Mouse (Mus musculus) stomach, adult 2 months (tissue): ENCODE measurements around the gene Ap2a1. TPM values are rescaled to one million over a fixed set of nuclear protein-coding genes. Genes with fewer than 3 reads are reported as not detected.

Experiments used
- polyA plus RNA-seq: library from polyadenylated mRNA; depleted of rRNA; stranded (reverse); fragments of >200 nt; gene quantifications from 2 replicates; pipeline ENCODE4 v1.2.3, GENCODE M21; 2012; rRNA removed

Gene Ap2a1
- polyA plus RNA-seq: 46.2 and 50.4 TPM in 2 replicates

DNA sequence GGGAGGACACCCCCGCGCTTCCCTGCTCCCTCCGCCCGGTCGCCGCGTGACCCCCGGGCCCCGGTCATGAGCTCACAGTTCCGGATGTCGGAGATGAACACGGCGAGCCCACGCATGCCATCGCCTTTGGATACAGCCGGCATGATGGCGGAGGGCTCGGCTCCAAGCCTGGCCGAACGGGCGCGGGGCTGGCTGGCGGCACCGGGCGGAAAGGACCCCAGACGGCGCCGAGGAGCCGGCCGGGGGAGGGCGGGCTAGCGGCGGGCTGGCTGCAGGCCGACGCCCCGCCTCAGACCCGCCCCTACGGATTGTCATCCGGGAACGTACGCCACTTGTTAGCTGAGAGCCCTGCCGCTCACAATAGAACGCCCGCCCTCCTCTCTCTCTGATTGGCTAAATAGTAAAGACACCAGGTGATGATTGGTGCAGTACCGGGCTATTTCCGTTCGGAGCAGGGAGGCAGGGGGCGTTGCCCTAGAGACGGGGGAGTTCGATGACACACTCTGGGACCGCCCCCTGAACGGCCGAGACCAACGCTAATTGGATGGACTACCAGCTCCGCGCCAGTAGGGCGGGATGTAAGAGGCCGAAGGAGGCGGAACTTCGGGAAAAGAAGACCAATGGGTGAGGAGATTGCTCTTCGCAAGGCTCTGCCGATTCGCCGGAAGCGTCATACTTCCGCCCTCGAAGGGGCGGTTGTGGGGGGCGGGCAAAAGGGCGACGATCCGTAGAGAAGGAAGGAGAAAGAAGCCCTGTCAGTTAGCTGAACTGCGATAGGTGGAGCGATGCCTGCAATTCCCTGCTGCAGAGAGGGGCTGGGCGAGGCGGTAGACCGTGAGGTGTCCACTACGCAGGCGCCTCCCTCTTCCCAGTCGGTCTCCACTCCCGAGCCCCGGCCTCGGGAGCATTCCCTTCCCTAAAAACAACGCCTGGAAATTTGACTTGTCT is at the start of gene Ap2a1:
Gene Ap2a1, minus strand, starts transcription at position 293 of the 948 bp plus-strand sequence.

DNA sequence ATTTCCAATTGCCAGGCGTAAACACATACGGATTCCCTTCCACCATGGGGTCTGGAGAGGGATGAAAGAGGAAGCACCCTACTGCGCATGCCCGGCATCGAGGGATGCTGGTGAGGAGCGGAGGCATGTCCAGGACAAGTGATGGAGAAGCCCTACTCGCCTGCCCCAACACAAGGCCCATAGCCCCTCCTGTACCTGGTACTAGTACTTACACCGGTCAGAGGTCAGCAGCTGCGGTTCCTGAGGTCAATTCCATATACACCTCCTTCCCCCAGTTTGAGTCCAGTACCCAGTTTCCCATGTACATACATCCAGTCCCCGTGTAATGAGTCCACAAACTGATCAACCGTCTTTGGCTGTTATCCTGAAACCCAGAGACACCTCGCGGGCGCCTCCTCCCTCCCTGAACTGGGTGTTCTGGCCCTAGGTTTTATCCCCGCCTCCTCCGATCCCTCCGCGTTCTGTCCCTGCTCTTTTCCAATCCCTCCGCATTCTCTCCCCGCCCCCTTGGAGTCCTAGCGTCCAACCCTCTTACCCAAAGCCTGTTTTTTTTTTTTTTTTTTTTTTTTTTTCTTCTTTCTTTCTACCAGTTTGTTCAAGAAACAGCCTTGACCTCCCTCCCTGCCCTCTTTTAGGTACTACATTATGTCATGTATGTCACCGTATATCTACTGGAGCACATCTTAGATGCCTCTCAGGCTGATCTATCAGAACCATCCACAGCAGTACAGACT is 45.3 kb upstream of the Ap2a1 start, which contains the start of gene Cpt1c:
Gene Cpt1c, minus strand, starts transcription at position 469 of the 734 bp plus-strand sequence.

DNA sequence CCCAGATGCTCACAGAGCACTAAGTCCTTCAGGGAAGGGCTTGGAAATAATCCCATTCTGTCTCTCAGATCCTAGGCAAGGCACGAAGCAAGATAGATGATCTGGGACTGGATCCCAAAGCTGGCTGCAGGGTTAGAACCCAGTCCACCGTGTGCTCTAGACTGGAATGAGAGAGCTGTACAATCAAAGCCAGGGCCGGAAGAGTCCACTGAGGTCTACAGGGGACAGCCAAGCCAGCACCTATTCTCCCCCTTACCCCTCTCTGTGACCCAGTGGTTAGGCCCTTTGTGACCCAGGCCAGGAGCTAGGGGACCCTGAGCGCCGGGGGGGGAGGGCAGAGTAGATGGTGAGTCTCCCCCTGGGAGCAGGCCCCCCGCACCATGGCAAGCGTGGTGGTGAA is 13.6 kb upstream of the Ap2a1 start, which contains the start of gene Tsks:
Gene Tsks, plus strand, starts transcription at position 301 of the 400 bp plus-strand sequence.

DNA sequence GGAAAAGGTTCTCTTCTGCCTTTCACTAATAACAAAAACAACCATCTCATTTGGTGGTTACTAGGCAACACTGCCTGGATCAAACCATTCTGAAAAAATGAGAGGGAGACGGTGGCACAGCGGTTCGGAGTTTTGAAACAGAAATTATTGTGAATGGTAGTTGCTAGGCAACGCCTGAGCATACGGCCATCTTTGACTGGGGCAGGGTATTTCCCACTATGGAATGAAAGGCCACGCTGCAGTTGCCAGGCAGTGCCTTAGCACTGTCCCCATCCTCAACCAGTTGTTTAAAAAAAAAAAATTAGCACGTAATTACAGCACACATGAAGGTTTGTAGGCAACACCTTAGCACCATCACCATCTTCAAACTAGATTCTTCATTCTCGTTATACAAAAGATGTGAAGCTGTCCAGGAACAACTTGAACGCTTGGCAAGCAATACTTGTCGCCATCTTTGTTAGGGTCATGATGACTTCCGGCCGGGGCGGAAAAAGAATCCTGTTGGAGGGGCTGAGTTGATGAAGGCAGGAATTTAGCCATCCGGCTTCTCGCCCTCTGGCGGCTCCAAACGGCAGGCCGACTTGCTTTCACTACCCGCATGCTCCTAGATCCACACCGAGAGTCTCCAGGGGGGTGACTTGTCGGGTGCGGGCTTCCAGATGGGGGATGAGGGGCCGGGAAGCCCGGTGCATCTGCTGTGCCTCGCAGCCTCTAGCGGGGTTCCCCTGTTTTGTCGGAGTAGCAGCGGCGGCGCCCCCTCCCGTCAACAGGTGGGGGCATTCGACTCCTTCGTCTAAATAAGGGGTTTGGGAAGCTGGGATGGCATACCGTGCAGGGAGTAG is 33.5 kb downstream of the Ap2a1 start, which contains the start of gene Fuz:
Gene Fuz, plus strand, starts transcription at position 487 of the 842 bp plus-strand sequence.

DNA sequence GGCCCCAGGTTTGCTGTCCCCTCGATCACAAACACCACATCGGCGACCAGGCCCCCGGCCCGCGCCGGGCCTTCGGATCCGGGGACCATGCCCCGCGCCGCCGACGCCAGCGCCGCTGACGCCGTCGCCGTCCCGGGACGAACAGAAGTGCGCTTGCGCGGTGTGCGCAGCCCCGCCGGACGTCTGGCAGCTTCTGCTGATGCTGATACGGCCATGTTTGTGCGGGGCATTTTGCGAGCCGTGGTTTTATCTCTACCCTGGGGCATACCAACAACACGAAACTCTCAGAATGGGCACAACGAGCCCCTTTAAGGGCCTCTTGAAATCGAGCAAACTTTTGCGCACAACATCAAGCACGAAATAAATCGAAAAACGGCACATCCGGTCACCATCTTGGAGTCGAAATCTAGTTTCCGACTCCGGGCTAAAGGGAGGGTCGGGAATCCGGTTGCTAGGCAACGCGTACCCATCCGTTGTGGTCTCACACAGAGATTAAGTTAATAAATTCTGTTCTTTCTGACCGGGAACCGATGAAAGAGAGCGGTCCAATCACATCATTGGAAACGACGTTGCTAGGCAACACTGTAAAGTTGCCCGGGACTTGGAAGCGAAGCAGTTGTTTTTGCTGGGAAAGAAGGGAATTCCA is 36.9 kb downstream of the Ap2a1 start, which contains the start of gene Med25:
Gene Med25, minus strand, starts transcription at position 437 of the 646 bp plus-strand sequence.

DNA sequence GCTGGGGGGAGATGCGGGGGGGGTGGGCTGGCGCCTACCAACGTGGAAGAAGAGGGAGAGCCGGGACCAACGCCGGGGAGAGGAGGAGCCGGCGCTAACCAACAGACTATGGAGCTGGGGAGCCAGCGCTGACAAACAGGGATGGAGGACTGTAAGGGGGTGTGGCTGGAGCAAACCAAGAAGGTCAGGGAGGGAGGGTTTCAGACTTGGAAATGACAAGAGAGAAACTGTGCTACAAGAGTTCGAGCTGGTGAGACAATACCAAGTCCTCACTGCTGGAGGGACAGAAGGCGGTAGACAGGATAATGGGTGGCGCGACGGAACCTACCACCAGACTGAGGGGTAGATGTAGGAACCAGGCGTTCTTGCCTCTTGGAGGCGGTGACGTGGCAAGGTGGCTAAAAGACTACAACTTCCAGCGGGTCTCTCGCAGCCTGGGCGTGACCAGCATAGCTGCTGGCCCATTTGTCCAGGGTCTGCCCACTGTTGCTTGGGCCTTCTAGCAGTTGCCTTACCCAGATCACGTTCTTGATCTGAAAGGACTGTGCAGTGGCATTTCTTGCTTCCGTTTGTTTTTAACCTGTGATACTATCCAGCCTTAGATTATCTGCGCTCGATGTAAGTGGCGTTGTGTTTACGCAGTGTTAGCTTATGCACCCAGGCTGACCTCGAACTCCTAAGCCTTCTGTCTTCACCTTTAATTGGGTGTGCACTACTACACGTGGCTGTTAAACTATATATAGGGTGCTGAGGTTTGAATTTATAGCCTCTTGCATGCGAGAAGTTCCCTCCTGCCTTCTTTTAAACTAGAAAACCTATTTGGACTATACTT is 59.4 kb downstream of the Ap2a1 start, which contains the start of gene Ptov1:
Gene Ptov1, minus strand, starts transcription at position 92 of the 832 bp plus-strand sequence.

DNA sequence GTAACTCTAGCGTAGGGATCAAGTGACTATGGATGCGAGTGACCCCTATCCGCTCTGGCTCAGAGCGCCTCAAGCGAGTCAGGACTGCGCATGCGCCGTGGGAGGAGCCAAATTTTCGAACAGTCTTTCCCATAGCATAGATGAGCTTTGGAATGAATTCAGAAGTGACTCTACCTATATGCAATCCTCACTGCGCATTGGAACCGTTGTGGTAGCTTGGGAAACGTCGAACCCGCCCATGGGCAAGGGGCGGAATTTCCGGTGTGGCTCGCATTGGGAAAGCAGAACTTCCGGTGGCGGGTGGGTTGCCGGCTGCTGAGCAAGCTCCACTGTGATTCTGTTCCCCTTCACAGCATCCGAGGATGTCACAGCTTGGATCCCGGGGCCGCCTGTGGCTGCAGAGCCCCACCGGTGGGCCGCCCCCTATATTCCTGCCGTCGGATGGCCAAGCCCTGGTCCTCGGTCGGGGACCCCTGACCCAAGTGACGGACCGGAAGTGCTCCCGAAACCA is 72.2 kb downstream of the Ap2a1 start, which contains the start of gene Pnkp:
Gene Pnkp, plus strand, starts transcription at position 98 of the 511 bp plus-strand sequence.

Other genes with a start within 250 kb of the Ap2a1 start
- not detected in 2 replicates for gene Izumo2, start 220.8 kb downstream of the Ap2a1 start, polyA plus RNA-seq
- 12.6 and 15.6 TPM in 2 replicates for gene Vrk3, start 181.1 kb downstream of the Ap2a1 start, polyA plus RNA-seq
- 0.02 TPM in 1 of 2 replicates, not detected in the other for gene Zfp473, start 178.4 kb downstream of the Ap2a1 start, polyA plus RNA-seq
- 35.4 and 38.0 TPM in 2 replicates for gene Nup62, start 113.4 kb downstream of the Ap2a1 start, polyA plus RNA-seq
- gene Il4i1, start 113.1 kb downstream of the Ap2a1 start, polyA plus RNA-seq: 1.5 and 4.5 TPM in 2 replicates
- gene Atf5, start 112.8 kb downstream of the Ap2a1 start, polyA plus RNA-seq: 166 and 337 TPM in 2 replicates
- gene Akt1s1, start 80.5 kb downstream of the Ap2a1 start, polyA plus RNA-seq: 92.9 and 317 TPM in 2 replicates
- gene Tbc1d17, start 80.4 kb downstream of the Ap2a1 start, polyA plus RNA-seq: 50.9 and 54.2 TPM in 2 replicates
- gene Pnkp, start 72.4 kb downstream of the Ap2a1 start, polyA plus RNA-seq: 25.5 and 34.7 TPM in 2 replicates
- gene Ptov1, start 59.7 kb downstream of the Ap2a1 start, polyA plus RNA-seq: 136 and 176 TPM in 2 replicates
- gene Med25, start 36.8 kb downstream of the Ap2a1 start, polyA plus RNA-seq: 129 and 224 TPM in 2 replicates
- 47.7 and 54.0 TPM in 2 replicates for gene Fuz, start 33.4 kb downstream of the Ap2a1 start, polyA plus RNA-seq
- gene Tsks, start 13.7 kb upstream of the Ap2a1 start, polyA plus RNA-seq: not detected in 2 replicates
- 8.3 and 10.7 TPM in 2 replicates for gene Cpt1c, start 45.4 kb upstream of the Ap2a1 start, polyA plus RNA-seq
- 35.4 and 37.3 TPM in 2 replicates for gene Prmt1, start 57.1 kb upstream of the Ap2a1 start, polyA plus RNA-seq
- 42.0 and 48.4 TPM in 2 replicates for gene Irf3, start 68.2 kb upstream of the Ap2a1 start, polyA plus RNA-seq
- gene Bcl2l12, start 69.2 kb upstream of the Ap2a1 start, polyA plus RNA-seq: 15.0 and 16.7 TPM in 2 replicates
- gene Scaf1, start 86.9 kb upstream of the Ap2a1 start, polyA plus RNA-seq: 39.9 and 41.0 TPM in 2 replicates
- 83.5 and 105 TPM in 2 replicates for gene Rras, start 88.5 kb upstream of the Ap2a1 start, polyA plus RNA-seq
- gene Prr12, start 123.4 kb upstream of the Ap2a1 start, polyA plus RNA-seq: 6.7 and 6.9 TPM in 2 replicates
- gene Nosip, start 132.9 kb upstream of the Ap2a1 start, polyA plus RNA-seq: 34.9 and 38.4 TPM in 2 replicates
- 87.1 and 134 TPM in 2 replicates for gene Prrg2, start 133.2 kb upstream of the Ap2a1 start, polyA plus RNA-seq
- gene Rcn3, start 162.7 kb upstream of the Ap2a1 start, polyA plus RNA-seq: 91.6 and 110 TPM in 2 replicates
- gene Fcgrt, start 174.4 kb upstream of the Ap2a1 start, polyA plus RNA-seq: 25.6 and 32.7 TPM in 2 replicates
- 64.2 and 69.2 TPM in 2 replicates for gene Rps11, start 194.9 kb upstream of the Ap2a1 start, polyA plus RNA-seq
- gene Rpl13a, start 199.3 kb upstream of the Ap2a1 start, polyA plus RNA-seq: 383 and 516 TPM in 2 replicates
- 0.29 TPM in 1 of 2 replicates, not detected in the other for gene Gm45713, start 206.7 kb upstream of the Ap2a1 start, polyA plus RNA-seq
- gene Flt3l, start 206.9 kb upstream of the Ap2a1 start, polyA plus RNA-seq: 13.0 and 17.0 TPM in 2 replicates
- gene Pih1d1, start 224.8 kb upstream of the Ap2a1 start, polyA plus RNA-seq: 20.8 and 21.0 TPM in 2 replicates
- gene Aldh16a1, start 225.1 kb upstream of the Ap2a1 start, polyA plus RNA-seq: 28.8 and 40.0 TPM in 2 replicates
- 0.02 TPM in 1 of 2 replicates, not detected in the other for gene Slc17a7, start 234.5 kb upstream of the Ap2a1 start, polyA plus RNA-seq